Mouse (Mus musculus) forebrain, embryonic 15.5 days (tissue): ENCODE measurements around the gene Awat2. TPM values are rescaled to one million over a fixed set of nuclear protein-coding genes. Genes with fewer than 3 reads are reported as not detected.

Experiments used
- ATAC-seq: fragments of 200-750 bp; cut with Nextera tagmentation; replicated peaks from 2 replicates; pipeline ENCODE4 v1.8.0; 2017; ENCODE audit warnings: mild to moderate bottlenecking, moderate TSS enrichment, moderate library complexity
- H3K27ac ChIP-seq: fragments of 300-500 bp; sonication (generic); replicated peaks from 2 replicates; pipeline ENCODE4 v1.5.1; 2015; ENCODE audit warnings: mild to moderate bottlenecking, inconsistent platforms
- H3K27me3 ChIP-seq: fragments of 300-500 bp; sonication (generic); 2 replicates; pipeline ENCODE4 v1.6.1; 2015; ENCODE audit warnings: inconsistent platforms
- H3K36me3 ChIP-seq: fragments of 300-500 bp; sonication (generic); 2 replicates; pipeline ENCODE4 v1.6.1; 2015; ENCODE audit warnings: mild to moderate bottlenecking, inconsistent platforms
- H3K4me1 ChIP-seq: fragments of 300-500 bp; sonication (generic); 2 replicates; pipeline ENCODE4 v1.6.1; 2015; ENCODE audit warnings: inconsistent platforms
- H3K4me2 ChIP-seq: fragments of 300-500 bp; sonication (generic); replicated peaks from 2 replicates; pipeline ENCODE4 v1.6.1; 2015; ENCODE audit warnings: mild to moderate bottlenecking, inconsistent platforms
- H3K4me3 ChIP-seq: fragments of 300-500 bp; sonication (generic); 2 replicates; pipeline ENCODE4 v1.5.1; 2015; ENCODE audit warnings: mild to moderate bottlenecking, inconsistent platforms
- H3K9ac ChIP-seq: fragments of 300-500 bp; sonication (generic); replicated peaks from 2 replicates; pipeline ENCODE4 v1.6.1; 2015; ENCODE audit warnings: mild to moderate bottlenecking, inconsistent platforms
- H3K9me3 ChIP-seq: fragments of 300-500 bp; sonication (generic); 2 replicates; pipeline ENCODE4 v1.6.1; 2016; ENCODE audit warnings: inconsistent platforms
- WGBS: fragments of 180-500 bp; shearing (Covaris S2); methylation state at CpG from one replicate; pipeline ENCODE4 v1.1.7; 2015; ENCODE audit warnings: mixed read lengths; 5-methylcytosine and 5-hydroxymethylcytosine counted together
- microRNA counts: library from miRNA; unstranded; fragments of <30 nt; microRNA quantifications from one replicate; lab custom pipeline; 2016
- microRNA-seq: library from miRNA; unstranded; fragments of <30 nt; microRNA quantifications from one replicate; pipeline ENCODE4, GENCODE M21; 2016
- polyA plus RNA-seq: library from polyadenylated mRNA; unstranded; fragments of >200 nt; fragmentation: Nextera tagmentation; extraction: Ambion mirVana; gene quantifications from 2 replicates; pipeline ENCODE4 v1.2.1, GENCODE M21; 2015

Awat2 gene
- polyA plus RNA-seq, 1 experiment from 2014 or later, result 0.19 TPM

- H3K9me3 ChIP-seq, result no peaks in the 10 kb centered on the region
- no peaks in the 10 kb centered on the region for H3K36me3 ChIP-seq
- no peak overlapping the region for H3K27ac ChIP-seq
- no peaks in the 10 kb centered on the region for H3K27me3 ChIP-seq
- ATAC-seq, result no peak
- 65% methylated on average over 7 of the region's 7 CpGs for WGBS
- no peak overlapping the region for H3K4me3 ChIP-seq
- no peaks in the 10 kb centered on the region for H3K4me1 ChIP-seq
- H3K4me2 ChIP-seq, result no peak overlapping the region
- no peak overlapping the region for H3K9ac ChIP-seq
Observed at GRCm38 (mm10) chrX:100394223-100394861, 48.2 kb downstream of the Awat2 start.

DNA sequence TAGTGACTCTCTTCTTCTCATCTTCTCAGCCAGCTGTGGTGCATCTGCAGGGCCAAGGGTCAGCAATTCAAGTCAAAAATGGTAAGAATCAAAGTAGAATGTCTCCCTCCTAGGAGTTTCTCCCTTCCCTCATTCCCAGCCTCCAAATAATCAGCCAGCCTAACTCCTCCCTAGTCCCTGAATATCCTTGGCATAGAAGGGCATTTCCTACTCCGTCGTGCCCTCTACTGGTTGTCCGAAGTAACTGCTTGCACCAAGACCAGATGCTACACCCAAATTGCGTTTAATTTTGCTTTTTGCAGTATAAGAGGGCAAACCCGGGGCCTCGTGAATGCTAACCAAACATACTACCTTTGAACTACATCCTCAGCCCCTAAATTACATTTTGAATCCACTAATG lies 50.2 kb downstream of the Awat2 start:
- Histone ChIP-seq H3K9me3 (no peaks in the 10 kb centered on the region), H3K9ac (no peak overlapping the region), H3K4me3 (no peak overlapping the region), H3K36me3 (no peaks in the 10 kb centered on the region), H3K4me1 (no peaks in the 10 kb centered on the region), H3K4me2 (no peak overlapping the region), H3K27ac (no peak overlapping the region), H3K27me3 (no peaks in the 10 kb centered on the region)
- ATAC-seq, result 0 out of 2 replicates have a peak, but pooled peaks have one; percentile 46
- 32% methylated on average over 6 of the region's 6 CpGs for WGBS

DNA sequence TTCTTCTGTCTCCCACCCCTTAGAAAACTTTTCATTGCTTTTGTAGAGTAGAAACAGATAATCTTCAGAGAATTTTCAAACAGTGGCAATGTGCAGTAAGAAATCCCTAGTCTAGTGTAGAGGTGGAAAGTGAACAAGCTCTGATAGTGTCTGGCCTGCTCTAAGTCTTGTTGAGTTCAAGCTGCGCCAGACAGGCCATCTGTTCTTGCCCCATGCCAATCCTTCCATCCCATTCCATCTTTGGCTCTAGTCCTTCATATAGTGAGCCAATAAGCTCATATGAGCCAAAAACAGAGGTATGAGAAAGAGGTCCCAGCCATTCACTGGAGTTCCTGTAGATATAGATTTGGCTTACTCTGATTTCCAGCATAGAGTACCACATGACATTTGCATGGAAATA lies 52.6 kb downstream of the Awat2 start:
- no peaks in the 10 kb centered on the region for H3K36me3 ChIP-seq
- WGBS, result 90% methylated on average over 1 of the region's 1 CpGs
- no peak overlapping the region for H3K4me2 ChIP-seq
- no peak overlapping the region for H3K4me3 ChIP-seq
- no peak overlapping the region for H3K27ac ChIP-seq
- ATAC-seq, result 0 out of 2 replicates have a peak, but pooled peaks have one; percentile 46
- H3K9ac ChIP-seq, result no peak overlapping the region
- no peaks in the 10 kb centered on the region for H3K4me1 ChIP-seq
- no peaks in the 10 kb centered on the region for H3K27me3 ChIP-seq
- H3K9me3 ChIP-seq, result no peaks in the 10 kb centered on the region

DNA sequence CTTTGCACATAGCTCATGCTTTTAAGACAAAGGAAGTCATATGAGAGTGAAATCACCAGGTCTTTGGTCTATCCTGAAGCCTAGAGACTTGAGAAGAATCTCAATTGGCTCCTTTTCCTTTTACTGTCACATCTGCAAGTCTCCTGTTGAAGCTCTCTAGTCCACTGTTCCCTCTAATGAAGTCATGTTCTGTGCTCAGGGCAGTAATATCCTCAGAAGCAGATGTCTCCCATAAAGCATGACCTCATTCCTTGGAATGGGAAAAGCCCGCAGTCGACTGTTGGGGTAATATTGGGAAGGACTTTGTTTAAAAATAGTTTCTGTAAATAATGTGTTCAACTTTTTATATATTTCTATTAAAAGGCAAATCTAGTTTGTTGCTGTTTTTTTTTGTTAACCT lies 85.5 kb downstream of the Awat2 start:
- Histone ChIP-seq H3K9ac (no peak overlapping the region), H3K9me3 (no peaks in the 10 kb centered on the region), H3K4me3 (no peak overlapping the region), H3K27ac (no peak overlapping the region), H3K27me3 (no peaks in the 10 kb centered on the region), H3K36me3 (no peaks in the 10 kb centered on the region), H3K4me2 (no peak overlapping the region), H3K4me1 (no peaks in the 10 kb centered on the region)
- 84% methylated on average over 2 of the region's 2 CpGs for WGBS
- ATAC-seq, result no peak

MicroRNAs within 50 kb of the gene (microRNA counts, 519-probe panel; counts per million panel counts)
- microRNA mmu-miR-676 (lab: Ali Mortazavi, UCI), result 2,633 counts per million, percentile 60 among the panel's probes with 10 or more counts

Small RNA genes lying within 50 kb of the gene (microRNA-seq; reads per million reads assigned to microRNA genes)
- 646 reads per million, percentile 75 among the genes with 10 or more reads in this experiment for gene Mir676

Other genes starting within 250 kb of the Awat2 start
- not detected in 2 replicates for gene Otud6a, start 13.7 kb downstream of the Awat2 start, polyA plus RNA-seq
- 26.9 and 27.0 TPM in 2 replicates for gene Igbp1, start 51.6 kb upstream of the Awat2 start, polyA plus RNA-seq
- not detected in 2 replicates for gene Dgat2l6, start 82.1 kb upstream of the Awat2 start, polyA plus RNA-seq
- not detected in 2 replicates for gene Awat1, start 129.5 kb upstream of the Awat2 start, polyA plus RNA-seq
- not detected in 2 replicates for gene P2ry4, start 152.2 kb upstream of the Awat2 start, polyA plus RNA-seq
- 0.27 TPM in 1 of 2 replicates, not detected in the other for gene Arr3, start 162.8 kb upstream of the Awat2 start, polyA plus RNA-seq
- 15.0 and 17.3 TPM in 2 replicates for gene Kif4, start 183.0 kb upstream of the Awat2 start, polyA plus RNA-seq
- 112 and 113 TPM in 2 replicates for gene Pdzd11, start 183.9 kb upstream of the Awat2 start, polyA plus RNA-seq